Mouse (Mus musculus): ENCODE results near the gene Gm10134. TPM values are rescaled to one million over a fixed set of nuclear protein-coding genes. Genes with fewer than 3 reads are reported as not detected.

The Gm10134 gene
- total RNA-seq, 2 experiments from 2014 or later: 1.2 TPM; not detected in 1

- no peak for DNase-seq (ENCODE audit: low spot score in 2 of 2)
- H3K4me3 ChIP-seq: peak overlapping the region; percentile 76
- TF ChIP-seq CTCF (conservative IDR thresholded peaks at IDR 0.05): no peak
Observed at GRCm38 (mm10) chr2:28513431-28514370, 7.8 kb downstream of the Gm10134 start.

GRCm38 (mm10) chr2:28514489-28514888, 8.6 kb downstream of the Gm10134 start:
- Histone ChIP-seq H3K27ac (peak overlapping the region; percentile 78; the same call in 1 of the 2 replicates), H3K4me3 (peak overlapping the region; percentile 76)
- TF ChIP-seq CTCF (conservative IDR thresholded peaks at IDR 0.05): peak; percentile 87
- DNase-seq (ENCODE audit: low spot score in 2 of 2): peak; percentile 80 to 92

More at GRCm38 (mm10) chr2:28513431-28514370, 7.8 kb downstream of the Gm10134 start:
- peak overlapping the region; percentile 78 for H3K27ac ChIP-seq

DNA sequence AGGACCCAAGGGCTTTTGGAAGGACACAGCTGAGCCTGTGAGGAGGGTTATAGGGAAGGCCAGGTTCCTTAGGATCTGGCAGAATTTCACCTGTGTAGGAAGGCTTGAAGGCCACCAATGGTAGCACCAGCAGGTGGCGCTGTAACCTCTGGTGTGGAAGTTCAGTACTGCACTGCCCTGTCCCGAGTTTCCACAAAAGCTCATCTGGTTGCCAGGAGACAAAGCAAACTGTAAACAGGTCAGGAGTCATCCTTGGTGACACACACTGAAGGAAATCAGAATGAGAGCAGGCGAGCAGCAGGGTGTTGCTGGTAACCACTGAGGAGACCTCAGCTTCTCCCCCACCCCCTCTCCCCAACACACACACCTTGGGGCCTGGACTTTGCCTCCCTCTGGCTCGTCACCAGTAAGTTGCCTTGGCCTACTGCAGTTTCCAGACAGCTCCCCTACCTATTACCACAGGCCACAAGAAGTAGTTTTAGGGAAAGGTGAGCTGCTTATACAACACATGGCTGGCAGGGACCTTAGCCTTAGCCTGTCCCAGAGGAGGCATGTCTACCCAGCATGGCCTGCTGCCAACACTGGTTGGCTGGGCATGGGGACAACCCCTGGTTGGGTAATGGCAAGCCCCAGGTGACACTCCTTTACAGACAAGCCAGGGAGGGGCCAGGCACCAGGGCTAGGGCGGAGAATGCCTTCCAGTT, 11.5 kb downstream of the Gm10134 start:
- Histone ChIP-seq H3K4me3 (no peak overlapping the region), H3K27ac (peak overlapping the region; percentile 82)
- DNase-seq (ENCODE audit: low spot score in 2 of 2): peak in 1 of 2 experiments; percentile 72
- peak; percentile 90 for TF ChIP-seq CTCF (conservative IDR thresholded peaks at IDR 0.05)

GRCm38 (mm10) chr2:28518231-28518630, 12.3 kb downstream of the Gm10134 start:
- no peak for TF ChIP-seq CTCF (conservative IDR thresholded peaks at IDR 0.05)
- no peak for DNase-seq (ENCODE audit: low spot score in 2 of 2)
- Histone ChIP-seq H3K27ac (peak overlapping the region; percentile 82), H3K4me3 (no peak overlapping the region)

GRCm38 (mm10) chr2:28520581-28520980, 14.7 kb downstream of the Gm10134 start:
- no peak for DNase-seq (ENCODE audit: low spot score in 2 of 2)
- Histone ChIP-seq H3K27ac (peak overlapping the region; percentile 86), H3K4me3 (no peak overlapping the region)
- TF ChIP-seq CTCF (conservative IDR thresholded peaks at IDR 0.05): no peak

DNA sequence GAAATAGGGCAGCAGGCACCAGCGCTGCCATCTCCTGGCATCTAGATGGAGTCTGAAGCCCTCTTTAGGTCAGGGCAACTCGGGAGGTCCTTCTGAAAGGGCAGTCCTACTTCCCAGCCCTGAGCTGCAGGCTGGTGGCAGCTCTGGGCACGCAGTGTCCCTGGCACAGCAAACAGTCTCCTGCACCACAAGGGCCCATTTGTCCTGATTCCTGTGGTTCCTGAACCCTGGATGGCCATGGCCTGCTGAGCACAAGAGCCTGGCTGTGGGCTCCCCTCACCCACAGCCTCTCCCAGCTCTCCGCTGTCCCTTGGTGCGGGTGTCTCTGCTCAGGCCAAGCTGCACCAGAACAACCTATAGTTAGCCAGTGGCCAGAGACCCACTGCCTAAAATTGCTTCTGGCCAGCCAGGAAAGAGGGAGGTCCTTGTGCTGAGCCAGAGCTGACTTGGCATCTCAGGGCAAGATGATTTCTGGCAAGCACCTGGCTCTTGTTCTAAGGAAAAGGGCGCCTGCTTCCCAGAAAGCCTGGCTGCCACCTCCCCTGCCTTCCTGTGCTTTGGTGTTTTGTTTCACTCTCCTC, 15.8 kb downstream of the Gm10134 start:
- H3K27ac ChIP-seq: peak overlapping the region; percentile 86
- H3K4me3 ChIP-seq: no peak overlapping the region
- peak; percentile 49 to 77 for DNase-seq (ENCODE audit: low spot score in 2 of 2)
- TF ChIP-seq CTCF (conservative IDR thresholded peaks at IDR 0.05): peak; percentile 37

- no peak for TF ChIP-seq CTCF (conservative IDR thresholded peaks at IDR 0.05)
- DNase-seq (ENCODE audit: low spot score in 2 of 2): no peak
- no peak overlapping the region for H3K4me3 ChIP-seq
- H3K27ac ChIP-seq: peak overlapping the region; percentile 86
Observed at GRCm38 (mm10) chr2:28522166-28522565, 16.3 kb downstream of the Gm10134 start.

DNA sequence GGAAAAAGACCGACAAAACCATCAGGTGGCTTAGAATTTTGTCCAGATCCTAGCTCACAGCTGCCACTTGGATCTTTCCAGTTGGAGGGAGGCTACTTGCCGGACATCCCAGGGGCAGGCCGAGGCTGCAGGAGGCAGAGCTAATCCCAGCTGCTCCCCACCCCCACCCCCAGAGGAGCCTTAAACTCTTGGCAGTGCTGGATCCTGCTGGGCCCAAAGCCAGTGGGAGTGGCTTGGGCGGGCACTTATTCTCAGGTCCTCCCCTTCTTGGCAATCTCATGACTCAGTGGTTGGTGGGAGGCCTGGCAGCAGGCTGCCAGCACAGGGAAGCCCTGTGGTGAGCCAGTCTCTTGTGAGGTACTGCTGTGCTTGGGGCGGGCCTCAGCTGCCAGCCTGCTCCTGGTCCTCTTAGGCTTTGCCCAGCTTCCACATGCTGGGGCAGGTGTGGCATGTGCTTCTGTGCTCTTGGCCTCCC, 17.8 kb downstream of the Gm10134 start:
- peak; percentile 90 to 92 for DNase-seq (ENCODE audit: low spot score in 2 of 2)
- H3K4me3 ChIP-seq: no peak overlapping the region
- peak overlapping the region; percentile 86 for H3K27ac ChIP-seq
- TF ChIP-seq CTCF (conservative IDR thresholded peaks at IDR 0.05): no peak

- Histone ChIP-seq H3K27ac (peak overlapping the region; percentile 86), H3K4me3 (no peak overlapping the region)
- no peak for TF ChIP-seq CTCF (conservative IDR thresholded peaks at IDR 0.05)
- DNase-seq (ENCODE audit: low spot score in 2 of 2): no peak
Observed at GRCm38 (mm10) chr2:28524406-28524805, 18.5 kb downstream of the Gm10134 start.

DNA sequence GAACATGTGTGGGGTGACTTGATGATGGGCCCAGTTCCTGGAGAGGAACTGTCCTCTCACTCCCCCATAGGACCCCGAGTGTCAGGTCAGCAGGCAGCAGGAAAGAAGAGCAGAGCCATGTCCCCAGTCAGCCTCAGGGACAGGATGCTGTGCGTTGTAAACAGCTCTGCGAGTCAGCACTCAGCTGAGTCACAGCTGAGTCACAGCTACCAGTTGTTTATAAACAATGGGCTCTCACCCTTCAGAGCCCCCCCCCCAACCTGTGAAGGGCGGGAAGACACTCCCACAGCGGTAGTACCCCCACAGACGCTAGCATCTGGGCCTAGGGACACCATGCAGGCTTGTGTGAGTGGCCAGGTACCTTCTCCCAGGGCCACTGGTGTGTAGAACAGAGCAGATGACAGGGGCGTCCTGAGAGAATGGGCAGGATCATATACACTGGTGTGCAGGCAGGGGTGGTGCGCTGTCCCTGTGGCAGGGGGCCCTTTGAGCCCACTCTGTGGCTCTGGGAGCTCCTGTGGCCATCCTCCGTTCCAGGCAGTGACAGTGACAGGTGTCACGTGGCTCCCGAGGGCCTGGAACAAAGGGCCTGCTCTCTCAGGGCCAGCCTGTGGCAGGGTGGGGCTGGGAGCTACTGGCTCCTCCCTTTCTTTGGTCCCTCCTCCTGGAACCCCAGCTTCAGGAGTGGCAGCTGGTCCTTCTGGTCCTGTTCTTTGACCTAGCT, 19.5 kb downstream of the Gm10134 start:
- Histone ChIP-seq H3K27ac (peak overlapping the region; percentile 86), H3K4me3 (no peak overlapping the region)
- TF ChIP-seq CTCF (conservative IDR thresholded peaks at IDR 0.05): no peak
- peak in 1 of 2 experiments; percentile 71 for DNase-seq (ENCODE audit: low spot score in 2 of 2)

- peak overlapping the region; percentile 86 for H3K27ac ChIP-seq
- TF ChIP-seq CTCF (conservative IDR thresholded peaks at IDR 0.05): peak; percentile 67
- DNase-seq (ENCODE audit: low spot score in 2 of 2): no peak
- H3K4me3 ChIP-seq: no peak overlapping the region
Observed at GRCm38 (mm10) chr2:28525943-28526876, 20.3 kb downstream of the Gm10134 start.
